In genomic region chr6:145048131-145048997, GRCm38 (mm10) we compare ENCODE assay signal across 8 mouse cellular contexts. TPM values are rescaled to one million over a fixed set of nuclear protein-coding genes. Genes with fewer than 3 reads are reported as not detected.
DNase-seq lines count a peak whose midpoint lies in the region; ATAC-seq lines count a peak whose summit lies in the region.

No protein-coding gene starts in this region.

- WGBS in forebrain, embryonic 13.5 days = under 1% methylated on average over 64 of the region's 64 CpGs
- under 1% methylated on average over 64 of the region's 64 CpGs for WGBS in midbrain, embryonic 14.5 days

- H3K27ac ChIP-seq in forebrain, embryonic 13.5 days = peak overlapping the region; percentile 75; the same call in 1 of the 2 replicates
- H3K27ac ChIP-seq in midbrain, embryonic 14.5 days (replicated peaks; ENCODE audit: low read depth, low read length) = peak overlapping the region; percentile 78

- peak; percentile 52 for ATAC-seq in forebrain, embryonic 13.5 days
- peak; percentile 53 for ATAC-seq in midbrain, embryonic 14.5 days (ENCODE audit: low FRiP score, low TSS enrichment)

- peak overlapping the region; percentile 96 for H3K4me2 ChIP-seq in forebrain, embryonic 13.5 days
- H3K4me2 ChIP-seq in midbrain, embryonic 14.5 days (ENCODE audit: low read length) = peak overlapping the region; percentile 98

- H3K4me3 ChIP-seq in forebrain, embryonic 13.5 days = peak overlapping the region; percentile 62
- H3K4me3 ChIP-seq in midbrain, embryonic 14.5 days (replicated peaks; ENCODE audit: low read depth, low read length) = peak overlapping the region; percentile 62

- peak overlapping the region; percentile 82 for H3K9ac ChIP-seq in forebrain, embryonic 13.5 days
- H3K9ac ChIP-seq in midbrain, embryonic 14.5 days (replicated peaks; ENCODE audit: low read length) = peak overlapping the region; percentile 65

- no peaks in the 10 kb centered on the region for H3K9me3 ChIP-seq in forebrain, embryonic 13.5 days (replicated peaks)
- H3K9me3 ChIP-seq in midbrain, embryonic 14.5 days (ENCODE audit: control insufficient read depth, low read length) = no peaks in the 10 kb centered on the region

- 0 out of 2 replicates have a peak, but pooled peaks cover 3% of the 10 kb centered on the region for H3K27me3 ChIP-seq in forebrain, embryonic 13.5 days
- H3K27me3 ChIP-seq in midbrain, embryonic 14.5 days (ENCODE audit: control insufficient read depth, insufficient read depth, low read length) = no peaks in the 10 kb centered on the region

- peaks cover under 1% of the 10 kb centered on the region; the same call in 1 of the 2 replicates for H3K36me3 ChIP-seq in forebrain, embryonic 13.5 days (ENCODE audit: poor library complexity, severe bottlenecking)
- H3K36me3 ChIP-seq in midbrain, embryonic 14.5 days (ENCODE audit: control insufficient read depth, insufficient read depth, low read length) = no peaks in the 10 kb centered on the region; the same call in 1 of the 2 replicates

- peak; percentile 25 to 44 for DNase-seq in kidney, postnatal 4 days
- no peak for DNase-seq in kidney, postnatal 14 days
- DNase-seq in cerebellum, adult 8-10 months = peak; percentile 22
- DNase-seq in layer of hippocampus, postnatal 10 days (ENCODE audit: low spot score in 2 of 2) = peak; percentile 45 to 58
- peak; percentile 80 for DNase-seq in midbrain, embryonic 14.5 days
- no peak for DNase-seq in urinary bladder, postnatal 10 days (ENCODE audit: low spot score)
- DNase-seq in MN1 (ENCODE audit: low spot score) = no peak

- H3K4me1 ChIP-seq in forebrain, embryonic 13.5 days = peaks cover 39% of the 10 kb centered on the region
- H3K4me1 ChIP-seq in midbrain, embryonic 14.5 days (ENCODE audit: control insufficient read depth, insufficient read depth, low read length) = peaks cover 32% of the 10 kb centered on the region

RNA-seq across cellular contexts. Expression of gene Bcat1, which starts 27.6 kb away (rescaled TPM):
- polyA plus RNA-seq in forebrain, embryonic 13.5 days (2015; fragmentation: Nextera tagmentation; extraction: Ambion mirVana) = 101 and 102 TPM in 2 replicates
- total RNA-seq in layer of hippocampus, postnatal 10 days (2021) = 10 to 100 TPM; 78.6 to 79.6 TPM
- 94.4 and 117 TPM in 2 replicates for polyA plus RNA-seq in midbrain, embryonic 14.5 days (2014; fragmentation: Nextera tagmentation; extraction: Ambion mirVana)

Comparison
In these comparisons a context has a peak if more than half of its experiments do, and no peak if none do; other contexts are left out.
1. DNase-seq: peak in kidney, postnatal 4 days (2 of 2), cerebellum, adult 8-10 months (single experiment), layer of hippocampus, postnatal 10 days (2 of 2) and midbrain, embryonic 14.5 days (single experiment); none in kidney, postnatal 14 days (single experiment), urinary bladder, postnatal 10 days (single experiment) and MN1 (single experiment).